Mouse (Mus musculus): ENCODE measurements around the gene Nos1ap.

Gene Nos1ap

GRCm38 (mm10) chr1:170589219-170590040 lies at the start of gene Nos1ap:
Gene Nos1ap, minus strand, starts transcription at chr1:170589861.
- DNase-seq (ENCODE audit: low read depth in 2 of 2, low spot score in 2 of 2), result no peak

GRCm38 (mm10) chr1:170638941-170639340 lies 49.3 kb upstream of the Nos1ap start:
- no peak for DNase-seq (ENCODE audit: low read depth in 2 of 2, low spot score in 2 of 2)

GRCm38 (mm10) chr1:170632856-170633255 lies 43.2 kb upstream of the Nos1ap start:
- DNase-seq (ENCODE audit: low read depth in 2 of 2, low spot score in 2 of 2), result no peak

- peak; percentile 3 to 8 for DNase-seq (ENCODE audit: low read depth in 2 of 2, low spot score in 2 of 2)
Observed at GRCm38 (mm10) chr1:170632385-170632784, 42.7 kb upstream of the Nos1ap start.

DNA sequence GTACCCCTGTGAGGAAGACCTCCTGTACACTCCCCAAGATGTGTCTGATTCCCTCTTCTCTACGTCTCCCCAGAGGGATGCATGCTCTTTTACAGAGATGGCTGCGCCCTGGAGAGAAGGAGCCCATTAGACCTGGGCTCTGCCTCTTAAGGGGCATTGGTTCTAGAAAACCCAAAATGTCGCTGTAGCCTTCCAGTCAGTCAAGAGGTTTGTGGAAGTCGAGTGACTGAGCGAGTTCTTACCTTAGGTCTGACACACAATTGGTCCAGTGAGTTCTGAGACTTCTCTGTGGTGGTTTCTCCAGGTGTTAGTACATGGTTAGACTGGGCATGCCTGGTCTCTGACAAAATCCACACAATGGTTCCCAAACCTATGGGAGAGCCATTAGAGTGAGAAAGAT lies 41.9 kb upstream of the Nos1ap start:
- DNase-seq (ENCODE audit: low read depth in 2 of 2, low spot score in 2 of 2), result no peak

GRCm38 (mm10) chr1:170630489-170630888 lies 40.8 kb upstream of the Nos1ap start:
- DNase-seq (ENCODE audit: low read depth in 2 of 2, low spot score in 2 of 2), result no peak

DNA sequence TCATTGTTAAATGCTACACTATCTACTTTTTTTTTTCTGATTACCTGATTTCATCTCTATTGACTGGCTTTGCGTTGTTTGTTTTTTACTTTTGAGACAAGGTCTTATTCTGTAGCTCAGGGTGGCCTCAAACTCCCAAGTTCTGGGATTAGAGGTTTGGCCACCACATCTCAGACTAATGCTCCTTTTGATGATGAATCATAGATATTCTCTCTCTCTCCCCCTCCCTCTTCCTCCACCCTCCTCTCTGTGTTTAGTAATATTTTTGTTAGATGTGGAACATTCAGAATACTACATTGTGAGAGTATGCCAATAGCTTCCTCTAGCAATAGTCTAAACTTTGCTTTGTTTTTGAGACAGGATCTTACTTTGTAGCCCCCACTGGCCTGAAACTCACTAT lies 33.8 kb upstream of the Nos1ap start:
- DNase-seq (ENCODE audit: low read depth in 2 of 2, low spot score in 2 of 2), result no peak

DNA sequence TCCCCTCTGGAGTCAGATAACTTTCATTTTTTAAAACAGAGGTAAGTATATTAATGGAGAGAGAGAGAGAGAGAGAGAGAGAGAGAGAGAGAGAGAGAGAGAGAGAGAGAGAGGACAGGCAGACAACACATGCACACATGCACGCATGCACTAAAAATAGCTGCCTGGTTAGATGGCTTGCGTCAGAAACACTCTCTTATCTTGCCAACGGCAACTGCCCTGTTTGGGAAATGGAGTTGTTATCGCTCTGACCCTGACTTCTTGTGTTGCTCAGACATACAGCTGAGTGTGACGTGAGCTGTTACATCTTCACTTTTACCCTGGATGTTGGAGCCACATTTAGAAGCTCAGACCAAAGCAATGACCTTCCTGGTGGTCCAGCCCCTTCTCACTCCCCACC lies 33.3 kb upstream of the Nos1ap start:
- no peak for DNase-seq (ENCODE audit: low read depth in 2 of 2, low spot score in 2 of 2)

- no peak for DNase-seq (ENCODE audit: low read depth in 2 of 2, low spot score in 2 of 2)
Observed at GRCm38 (mm10) chr1:170619686-170620374, 30.2 kb upstream of the Nos1ap start.

GRCm38 (mm10) chr1:170612968-170613872 lies 23.6 kb upstream of the Nos1ap start:
- no peak for DNase-seq (ENCODE audit: low read depth in 2 of 2, low spot score in 2 of 2)

GRCm38 (mm10) chr1:170611631-170612030 lies 22.0 kb upstream of the Nos1ap start:
- DNase-seq (ENCODE audit: low read depth in 2 of 2, low spot score in 2 of 2), result no peak

GRCm38 (mm10) chr1:170610695-170611094 lies 21.0 kb upstream of the Nos1ap start:
- DNase-seq (ENCODE audit: low read depth in 2 of 2, low spot score in 2 of 2), result no peak

GRCm38 (mm10) chr1:170610289-170610688 lies 20.6 kb upstream of the Nos1ap start:
- DNase-seq (ENCODE audit: low read depth in 2 of 2, low spot score in 2 of 2), result no peak

GRCm38 (mm10) chr1:170609872-170610271 lies 20.2 kb upstream of the Nos1ap start:
- no peak for DNase-seq (ENCODE audit: low read depth in 2 of 2, low spot score in 2 of 2)

DNA sequence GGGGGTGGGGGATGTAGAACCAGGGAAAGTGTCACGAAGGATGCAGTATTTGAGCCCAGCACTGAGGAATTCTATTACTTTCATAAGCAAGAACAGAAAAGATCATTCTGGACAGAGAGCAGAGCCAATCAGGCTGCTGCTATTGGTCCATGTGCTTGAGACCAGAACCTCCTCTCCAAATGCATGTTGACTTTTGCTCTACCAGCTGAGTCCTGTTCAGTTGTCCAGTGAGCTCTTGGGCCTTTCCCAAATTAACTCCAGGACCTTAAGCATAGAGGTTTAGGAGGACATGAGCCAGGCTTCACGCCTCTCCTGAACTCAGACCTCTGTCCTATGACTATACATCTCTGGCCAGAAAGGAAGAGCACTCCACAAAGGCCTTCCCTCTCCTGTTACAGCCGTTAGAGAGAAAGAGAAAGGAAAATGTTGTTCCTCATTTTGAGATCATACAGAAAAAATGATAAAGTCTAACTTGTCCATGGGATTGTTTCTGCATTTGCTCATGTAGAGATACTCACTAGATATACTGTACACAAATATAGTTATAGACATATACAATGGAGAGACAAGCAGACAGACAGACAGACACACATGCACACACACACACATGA lies 18.9 kb upstream of the Nos1ap start:
- DNase-seq (ENCODE audit: low read depth in 2 of 2, low spot score in 2 of 2), result no peak

GRCm38 (mm10) chr1:170607231-170607917 lies 17.7 kb upstream of the Nos1ap start:
- DNase-seq (ENCODE audit: low read depth in 2 of 2, low spot score in 2 of 2), result no peak

- no peak for DNase-seq (ENCODE audit: low read depth in 2 of 2, low spot score in 2 of 2)
Observed at GRCm38 (mm10) chr1:170605228-170606001, 15.8 kb upstream of the Nos1ap start.

GRCm38 (mm10) chr1:170594575-170594974 lies 4.9 kb upstream of the Nos1ap start:
- DNase-seq (ENCODE audit: low read depth in 2 of 2, low spot score in 2 of 2), result no peak

- DNase-seq (ENCODE audit: low read depth in 2 of 2, low spot score in 2 of 2), result no peak
Observed at GRCm38 (mm10) chr1:170590531-170590930, 870 bp upstream of the Nos1ap start.

- no peak for DNase-seq (ENCODE audit: low read depth in 2 of 2, low spot score in 2 of 2)
Observed at GRCm38 (mm10) chr1:170590041-170590360, 340 bp upstream of the Nos1ap start.
